Mouse (Mus musculus) kidney, adult 9 months (tissue): Measurements from ENCODE around the gene E130308A19Rik.

Experiments
- DNase-seq: peaks from one replicate; pipeline ENCODE4 v3.0.0; 2022

The E130308A19Rik gene

GRCm38 (mm10) chr4:59739321-59739720 is 113.3 kb downstream of the E130308A19Rik start:
- DNase-seq = no peak

GRCm38 (mm10) chr4:59739882-59740281 is 113.9 kb downstream of the E130308A19Rik start:
- no peak for DNase-seq

DNA sequence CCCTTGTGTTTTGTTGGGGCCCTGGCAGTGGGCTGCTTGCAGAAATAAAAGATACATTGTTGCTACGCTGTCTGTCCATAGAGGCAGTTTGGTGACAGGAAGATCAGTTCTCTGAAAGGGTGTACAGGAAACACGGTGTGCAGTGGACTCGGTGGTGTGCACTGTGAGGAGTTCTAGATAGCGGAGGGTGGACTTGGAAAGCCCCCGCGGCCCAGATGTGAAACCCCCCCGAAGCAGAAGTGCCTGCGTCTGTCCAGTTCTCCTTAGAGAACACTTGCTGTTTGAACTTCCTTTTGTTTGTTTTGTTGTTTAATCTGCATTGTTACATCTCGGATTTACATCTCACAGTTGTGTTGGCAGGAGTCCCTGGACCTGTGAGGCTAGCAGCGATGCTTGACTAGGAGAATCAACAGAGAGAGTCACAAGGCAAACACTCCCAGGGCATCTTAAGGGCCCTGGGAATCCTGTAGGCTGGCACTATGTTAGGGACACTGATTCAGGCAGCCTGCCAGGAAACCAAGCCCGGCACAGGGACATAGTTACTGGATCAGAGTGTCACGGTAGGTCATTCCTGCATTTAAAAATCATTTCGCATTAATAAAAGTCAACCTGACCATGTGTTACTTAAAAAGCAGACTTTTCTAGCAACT is 127.6 kb downstream of the E130308A19Rik start:
- DNase-seq = no peak

DNA sequence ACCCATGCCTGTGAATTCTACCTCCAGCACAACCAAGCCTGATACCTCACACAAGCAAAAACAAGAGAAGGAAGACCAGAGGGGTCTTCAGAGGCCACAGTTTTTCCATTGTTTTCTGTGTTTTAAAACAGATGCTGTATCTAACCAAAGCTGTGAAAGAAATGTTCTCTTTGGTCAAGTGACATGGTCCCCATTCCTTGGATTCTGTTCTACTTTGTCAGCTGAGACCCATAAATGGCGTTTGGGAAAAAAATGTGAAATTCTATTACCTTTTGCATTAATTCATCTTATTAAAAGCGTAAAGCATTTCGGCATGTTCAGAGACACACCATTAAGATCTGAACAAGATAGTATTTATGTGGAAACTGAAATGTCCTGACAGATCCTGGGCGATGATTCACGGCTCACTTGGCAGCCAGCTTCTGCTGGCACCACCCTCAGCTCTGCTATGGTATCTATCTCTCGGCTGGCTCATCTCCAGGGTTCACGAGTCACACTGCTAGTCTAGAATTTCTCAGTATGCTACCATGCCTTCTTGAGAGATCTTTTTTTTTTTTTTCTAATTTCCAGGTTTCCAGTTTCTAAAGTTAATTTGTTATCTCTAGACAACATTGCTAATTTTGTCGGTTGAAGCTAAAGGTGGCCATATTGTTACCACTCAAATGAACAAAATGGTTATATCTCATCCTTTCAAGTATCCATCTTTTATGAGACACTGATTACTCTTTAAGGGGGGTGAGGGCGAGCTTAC is 130.5 kb downstream of the E130308A19Rik start:
- peak; percentile 62 for DNase-seq

- DNase-seq = peak; percentile 34
Observed at GRCm38 (mm10) chr4:59757452-59758435, 131.7 kb downstream of the E130308A19Rik start.

DNA sequence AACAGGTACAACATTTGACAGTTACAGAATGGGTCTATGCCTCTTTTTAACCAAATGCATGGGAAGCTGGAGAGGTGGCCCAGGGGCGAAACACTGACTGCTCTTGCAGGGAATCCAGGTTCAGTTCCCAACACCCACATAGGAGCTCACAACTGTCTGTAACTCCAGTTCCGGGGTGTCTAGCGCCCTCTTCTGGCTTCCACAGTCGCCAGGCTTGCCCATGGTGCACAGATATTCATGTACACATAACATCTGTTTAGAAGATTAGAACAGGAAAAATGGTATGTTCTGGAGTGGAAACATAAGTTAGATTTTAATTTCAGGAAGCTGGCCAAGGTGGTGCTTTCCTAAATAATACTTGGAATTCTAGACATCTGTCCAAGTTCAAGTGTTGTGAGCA is 134.0 kb downstream of the E130308A19Rik start:
- DNase-seq = no peak

GRCm38 (mm10) chr4:59760636-59761364 is 134.8 kb downstream of the E130308A19Rik start:
- peak; percentile 71 for DNase-seq

- no peak for DNase-seq
Observed at GRCm38 (mm10) chr4:59761365-59761729, 135.3 kb downstream of the E130308A19Rik start.

GRCm38 (mm10) chr4:59764950-59765349 is 138.9 kb downstream of the E130308A19Rik start:
- no peak for DNase-seq

DNA sequence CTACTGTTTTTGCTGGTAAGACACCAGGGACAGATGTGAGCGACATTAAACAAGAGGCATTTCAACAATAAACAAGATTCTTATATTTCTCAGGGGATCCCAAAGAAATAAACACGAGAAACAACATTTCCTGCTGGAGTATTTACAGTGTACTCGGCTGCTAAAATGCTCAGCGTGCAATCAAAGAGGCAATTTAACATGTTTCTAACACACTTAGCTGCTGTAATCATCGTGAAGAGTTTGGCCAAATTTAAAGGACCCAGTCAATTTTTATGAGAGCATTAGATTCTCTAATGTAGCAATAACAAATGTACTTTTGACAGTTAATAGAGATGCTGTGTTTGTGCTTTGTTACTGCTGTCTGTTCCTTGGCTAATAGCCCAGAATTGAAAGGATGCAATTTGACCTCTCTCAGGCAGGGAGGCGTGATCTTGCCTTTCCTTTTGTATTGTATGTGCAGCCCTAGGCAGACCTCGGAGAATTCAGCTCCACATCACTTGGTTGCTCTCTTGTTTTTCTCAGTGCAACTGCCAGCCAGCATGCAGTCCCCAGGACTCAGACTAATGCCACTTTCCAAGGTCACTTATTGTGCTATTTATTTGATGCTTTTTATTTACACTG is 139.5 kb downstream of the E130308A19Rik start:
- DNase-seq = peak; percentile 46

DNA sequence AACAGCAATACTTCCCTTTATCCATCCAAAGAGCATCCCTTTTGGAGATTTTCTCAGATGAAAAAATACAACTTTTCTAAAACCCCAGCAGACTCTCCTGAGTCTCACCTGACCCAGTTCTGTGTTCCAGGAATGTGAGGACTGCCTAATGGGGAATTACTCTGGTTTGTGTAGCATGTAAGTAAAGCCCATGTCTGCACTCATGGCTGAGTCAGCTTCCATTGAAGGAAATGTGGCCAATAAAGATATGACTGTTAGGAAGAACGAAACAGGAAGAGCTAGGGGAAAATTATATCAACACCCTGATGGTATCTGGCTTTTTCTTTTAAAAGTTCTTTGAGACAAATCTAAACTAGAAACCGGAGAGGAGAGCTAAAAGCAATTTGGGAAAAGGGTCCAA is 141.7 kb downstream of the E130308A19Rik start:
- DNase-seq = no peak

GRCm38 (mm10) chr4:59772171-59772879 is 146.3 kb downstream of the E130308A19Rik start:
- no peak for DNase-seq

DNA sequence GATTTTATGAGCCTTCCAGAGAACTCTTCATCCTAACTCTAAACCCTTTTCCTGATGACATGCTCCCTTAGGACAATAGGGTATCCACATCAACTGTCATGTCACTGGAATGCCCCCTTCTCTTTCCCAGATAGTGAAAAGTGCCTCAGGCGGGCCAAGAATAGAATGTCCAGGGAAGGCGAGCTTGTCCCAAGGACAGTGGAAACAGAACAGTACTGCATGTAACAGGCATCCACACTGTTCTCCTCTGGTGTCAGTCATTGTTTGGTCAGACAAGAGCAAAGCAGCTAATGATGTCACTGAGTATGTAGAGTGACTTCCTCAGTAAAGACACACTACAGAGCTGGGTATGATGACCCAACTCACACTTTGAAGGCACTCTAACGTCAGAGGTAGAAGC is 151.8 kb downstream of the E130308A19Rik start:
- DNase-seq = no peak

GRCm38 (mm10) chr4:59780568-59780967 is 154.6 kb downstream of the E130308A19Rik start:
- DNase-seq = peak; percentile 32

DNA sequence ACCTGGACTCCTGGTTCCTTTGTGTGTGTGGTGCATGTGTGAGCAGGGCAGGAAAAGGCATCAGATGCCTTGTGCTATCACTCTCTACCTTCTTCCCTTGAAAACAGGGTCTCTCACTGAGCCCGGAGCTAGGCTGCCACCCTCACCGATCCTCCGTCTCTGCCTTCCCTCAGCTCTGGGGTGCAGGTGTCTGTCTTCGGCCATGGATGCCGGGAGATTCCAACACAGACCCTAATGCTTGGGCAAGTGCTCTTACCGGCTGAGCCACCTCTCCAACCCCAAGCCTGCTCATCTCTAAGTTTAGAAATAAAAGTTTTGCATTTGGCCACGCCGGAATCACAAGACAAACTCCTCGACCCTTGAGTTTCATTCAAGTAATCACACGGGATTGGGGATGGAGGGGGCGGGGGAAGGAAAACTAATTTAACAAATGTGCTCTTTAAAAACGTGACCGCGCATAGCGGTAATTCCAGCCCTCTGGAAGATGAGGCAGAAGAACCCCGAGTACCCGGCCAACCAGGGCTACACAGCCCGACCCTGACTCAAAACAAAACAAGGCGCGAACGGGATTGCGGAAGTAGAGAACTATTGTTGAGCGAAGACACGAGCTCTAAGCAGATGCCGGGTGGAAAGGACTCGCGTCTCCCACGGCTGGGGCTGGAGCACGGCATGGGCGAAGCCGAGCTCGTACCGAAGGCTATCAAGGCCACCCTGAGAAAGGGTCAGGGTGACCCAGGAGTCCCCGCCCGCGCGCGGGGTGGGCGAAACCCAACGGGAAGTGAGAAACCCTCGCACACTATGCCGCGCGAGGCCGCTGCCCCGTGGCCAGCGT is 157.1 kb downstream of the E130308A19Rik start:
- no peak for DNase-seq

DNA sequence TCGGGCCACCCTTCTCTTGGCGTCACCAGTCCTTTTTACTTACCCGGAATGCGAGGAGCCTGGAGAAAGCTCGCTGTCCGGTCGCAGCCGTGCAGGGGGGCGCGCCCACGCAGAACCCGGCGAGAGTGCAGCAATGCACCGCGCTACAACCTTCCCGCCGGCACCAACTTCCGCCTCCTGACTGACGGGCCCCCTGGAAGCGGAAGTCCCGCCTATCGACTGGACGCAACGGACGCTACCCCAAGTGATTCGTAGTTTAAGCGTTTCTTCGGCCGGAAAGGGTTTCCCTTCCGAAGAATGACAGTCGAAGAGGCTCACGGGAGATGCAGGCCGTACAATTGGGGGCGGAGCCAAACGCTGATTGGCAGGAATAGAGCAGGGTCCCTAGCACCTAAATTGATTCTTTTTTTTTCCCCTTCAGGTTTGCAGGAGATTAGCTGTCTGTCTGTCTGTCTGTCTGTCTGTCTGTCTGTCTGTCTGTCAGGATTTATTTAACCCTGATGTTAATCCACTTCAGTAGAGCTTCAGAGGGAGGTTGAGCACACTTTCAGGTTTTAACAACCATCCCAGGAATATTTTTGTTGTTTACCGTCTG is 157.8 kb downstream of the E130308A19Rik start:
- peak; percentile 98 for DNase-seq

DNA sequence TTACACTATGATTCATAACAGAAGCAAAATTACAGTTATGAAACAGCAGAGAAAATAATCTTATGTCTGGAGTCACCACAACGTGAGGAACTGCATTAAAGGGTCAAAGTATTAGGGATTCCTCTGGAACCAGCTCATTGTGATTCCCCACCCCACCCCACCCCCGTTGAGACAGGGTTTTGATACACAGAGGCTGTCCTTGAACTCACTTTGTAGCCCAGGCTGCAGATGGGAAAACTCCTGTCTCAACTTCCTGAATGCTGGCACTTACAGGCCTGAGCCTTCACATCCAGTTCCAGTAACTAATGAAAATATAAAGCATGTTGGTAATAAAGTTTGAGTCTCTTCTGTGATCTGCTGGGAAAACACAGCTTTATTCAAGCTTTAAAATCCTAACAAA is 159.4 kb downstream of the E130308A19Rik start:
- no peak for DNase-seq

GRCm38 (mm10) chr4:59786661-59787060 is 160.7 kb downstream of the E130308A19Rik start:
- DNase-seq = peak; percentile 76

GRCm38 (mm10) chr4:59787126-59787525 is 161.1 kb downstream of the E130308A19Rik start:
- DNase-seq = peak; percentile 51

GRCm38 (mm10) chr4:59789015-59789414 is 163.0 kb downstream of the E130308A19Rik start:
- DNase-seq = no peak
